Mouse (Mus musculus): ENCODE measurements around the gene C1ra. TPM values are rescaled to one million over a fixed set of nuclear protein-coding genes. Genes with fewer than 3 reads are reported as not detected.
"Not testable (repeated sequence)": the region's sequence is repeated elsewhere in the genome, so short reads cannot be mapped to it uniquely, and the experiment has no call there.

Gene C1ra
- total and polyA plus RNA-seq, 3 experiments = 0.05 TPM; not detected in 2

- Histone ChIP-seq H3K4me1 (ENCODE audit: insufficient read depth, low read depth, low read length) (no peaks in the 10 kb centered on the region), H3K9me3 (replicated peaks) (no peaks in the 10 kb centered on the region), H3K4me3 (ENCODE audit: low read depth, low read length) (no peak overlapping the region), H3K27me3 (ENCODE audit: insufficient read depth, low read length) (no peaks in the 10 kb centered on the region), H3K36me3 (replicated peaks) (no peaks in the 10 kb centered on the region)
- TF ChIP-seq GATA1 (IDR thresholded peaks at IDR 0.05; ENCODE audit: borderline replicate concordance, low read length) (no peak), TAL1 (conservative IDR thresholded peaks at IDR 0.05; ENCODE audit: low read depth, low read length) (no peak), GATA2 (IDR thresholded peaks at IDR 0.05; ENCODE audit: borderline replicate concordance, low read depth, low read length) (no peak), POLR2AphosphoS5 (IDR thresholded peaks at IDR 0.05; ENCODE audit: insufficient replicate concordance, low read depth, low read length) (no peak), CTCF (IDR thresholded peaks at IDR 0.05; ENCODE audit: low read depth, low read length) (no peak)
- DNase-seq (ENCODE audit: low spot score) (no peak), ATAC-seq (ENCODE audit: extremely low read depth, insufficient number of reproducible peaks, low FRiP score, poor library complexity, severe bottlenecking) (no peak)
These were observed 32.3 kb downstream of the C1ra start for GRCm38 (mm10) chr6:124544466-124544865.

DNA sequence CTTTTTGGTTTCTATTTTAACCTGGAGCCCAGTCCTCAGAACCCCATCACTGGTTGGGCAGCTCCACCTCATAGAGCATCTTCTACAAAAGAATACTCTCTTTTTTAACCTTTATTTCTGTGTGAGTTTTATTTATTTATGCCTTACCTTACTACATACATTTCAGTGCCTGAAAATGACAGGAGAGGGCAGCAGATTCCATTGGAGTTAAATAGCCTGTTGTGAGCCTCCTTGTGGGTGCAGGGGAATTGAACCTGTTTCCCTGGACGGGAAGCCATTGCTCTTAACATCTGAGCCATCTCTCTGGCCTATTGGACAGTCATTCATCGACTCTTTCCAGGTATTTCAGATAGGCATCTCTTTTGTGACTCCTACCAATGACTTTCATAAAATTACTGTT, 33.2 kb downstream of the C1ra start:
- H3K36me3 ChIP-seq (replicated peaks) = no peaks in the 10 kb centered on the region
- no peak for ATAC-seq (ENCODE audit: extremely low read depth, insufficient number of reproducible peaks, low FRiP score, poor library complexity, severe bottlenecking)
- H3K9me3 ChIP-seq (replicated peaks) = peaks cover 2% of the 10 kb centered on the region; the same call in 1 of the 2 replicates
- TF ChIP-seq POLR2AphosphoS5 (IDR thresholded peaks at IDR 0.05; ENCODE audit: insufficient replicate concordance, low read depth, low read length) (no peak), TAL1 (conservative IDR thresholded peaks at IDR 0.05; ENCODE audit: low read depth, low read length) (no peak), GATA1 (IDR thresholded peaks at IDR 0.05; ENCODE audit: borderline replicate concordance, low read length) (no peak), GATA2 (IDR thresholded peaks at IDR 0.05; ENCODE audit: borderline replicate concordance, low read depth, low read length) (no peak), CTCF (IDR thresholded peaks at IDR 0.05; ENCODE audit: low read depth, low read length) (no peak)
- H3K27me3 ChIP-seq (ENCODE audit: insufficient read depth, low read length) = no peaks in the 10 kb centered on the region
- no peak overlapping the region for H3K4me3 ChIP-seq (ENCODE audit: low read depth, low read length)
- no peak for DNase-seq (ENCODE audit: low spot score)
- H3K4me1 ChIP-seq (ENCODE audit: insufficient read depth, low read depth, low read length) = no peaks in the 10 kb centered on the region

DNA sequence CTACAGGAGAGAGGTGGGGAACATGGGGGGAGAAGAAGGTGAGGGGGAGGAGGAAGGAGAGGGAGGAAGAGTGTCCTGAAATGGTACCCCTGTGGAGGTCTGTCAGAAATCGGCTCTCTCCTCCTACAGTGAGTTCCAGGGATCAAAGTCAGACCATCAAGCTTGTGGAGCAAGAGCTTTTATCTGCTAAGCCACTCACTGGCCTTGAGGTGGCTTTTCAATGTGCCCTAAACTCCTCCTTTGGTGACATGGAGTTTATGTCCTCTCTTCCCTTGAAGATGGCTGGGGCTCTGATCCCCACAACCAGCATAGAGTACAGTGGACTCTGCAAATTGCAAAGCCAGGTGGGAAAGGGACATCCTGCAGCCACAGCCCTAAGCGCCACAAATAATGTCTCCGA, 35.8 kb downstream of the C1ra start:
- not testable (repeated sequence) for H3K4me3 ChIP-seq (ENCODE audit: low read depth, low read length); H3K9me3 ChIP-seq (replicated peaks); DNase-seq (ENCODE audit: low spot score); H3K27me3 ChIP-seq (ENCODE audit: insufficient read depth, low read length); ATAC-seq (ENCODE audit: extremely low read depth, insufficient number of reproducible peaks, low FRiP score, poor library complexity, severe bottlenecking); H3K4me1 ChIP-seq (ENCODE audit: insufficient read depth, low read depth, low read length); H3K36me3 ChIP-seq (replicated peaks)

GRCm38 (mm10) chr6:124549023-124549550, 36.9 kb downstream of the C1ra start:
- TF ChIP-seq TAL1 (conservative IDR thresholded peaks at IDR 0.05; ENCODE audit: low read depth, low read length) (no peak), GATA1 (IDR thresholded peaks at IDR 0.05; ENCODE audit: borderline replicate concordance, low read length) (no peak), POLR2AphosphoS5 (IDR thresholded peaks at IDR 0.05; ENCODE audit: insufficient replicate concordance, low read depth, low read length) (no peak), CTCF (IDR thresholded peaks at IDR 0.05; ENCODE audit: low read depth, low read length) (no peak), GATA2 (IDR thresholded peaks at IDR 0.05; ENCODE audit: borderline replicate concordance, low read depth, low read length) (no peak)
- Histone ChIP-seq H3K9me3 (replicated peaks) (peaks cover 4% of the 10 kb centered on the region; the same call in 1 of the 2 replicates), H3K4me3 (ENCODE audit: low read depth, low read length) (no peak overlapping the region), H3K27me3 (ENCODE audit: insufficient read depth, low read length) (peaks cover 4% of the 10 kb centered on the region; the same call in 1 of the 2 replicates), H3K4me1 (ENCODE audit: insufficient read depth, low read depth, low read length) (no peaks in the 10 kb centered on the region), H3K36me3 (replicated peaks) (no peaks in the 10 kb centered on the region)
- ATAC-seq (ENCODE audit: extremely low read depth, insufficient number of reproducible peaks, low FRiP score, poor library complexity, severe bottlenecking) (no peak), DNase-seq (ENCODE audit: low spot score) (no peak)

- H3K4me3 ChIP-seq (ENCODE audit: low read depth, low read length) = no peak overlapping the region
- H3K27me3 ChIP-seq (ENCODE audit: insufficient read depth, low read length) = peaks cover 6% of the 10 kb centered on the region; the same call in 1 of the 2 replicates
- no peak for DNase-seq (ENCODE audit: low spot score)
- TF ChIP-seq TAL1 (conservative IDR thresholded peaks at IDR 0.05; ENCODE audit: low read depth, low read length) (no peak), GATA2 (IDR thresholded peaks at IDR 0.05; ENCODE audit: borderline replicate concordance, low read depth, low read length) (no peak), POLR2AphosphoS5 (IDR thresholded peaks at IDR 0.05; ENCODE audit: insufficient replicate concordance, low read depth, low read length) (no peak), CTCF (IDR thresholded peaks at IDR 0.05; ENCODE audit: low read depth, low read length) (no peak), GATA1 (IDR thresholded peaks at IDR 0.05; ENCODE audit: borderline replicate concordance, low read length) (no peak)
- no peaks in the 10 kb centered on the region for H3K4me1 ChIP-seq (ENCODE audit: insufficient read depth, low read depth, low read length)
- no peak for ATAC-seq (ENCODE audit: extremely low read depth, insufficient number of reproducible peaks, low FRiP score, poor library complexity, severe bottlenecking)
- H3K36me3 ChIP-seq (replicated peaks) = no peaks in the 10 kb centered on the region
- peaks cover 4% of the 10 kb centered on the region; the same call in 1 of the 2 replicates for H3K9me3 ChIP-seq (replicated peaks)
These were observed 40.6 kb downstream of the C1ra start for GRCm38 (mm10) chr6:124552766-124553165.

- H3K9me3 ChIP-seq (replicated peaks); H3K36me3 ChIP-seq (replicated peaks); DNase-seq (ENCODE audit: low spot score); ATAC-seq (ENCODE audit: extremely low read depth, insufficient number of reproducible peaks, low FRiP score, poor library complexity, severe bottlenecking); H3K4me1 ChIP-seq (ENCODE audit: insufficient read depth, low read depth, low read length); H3K27me3 ChIP-seq (ENCODE audit: insufficient read depth, low read length); H3K4me3 ChIP-seq (ENCODE audit: low read depth, low read length): not testable (repeated sequence)
These were observed 43.8 kb downstream of the C1ra start for GRCm38 (mm10) chr6:124555956-124556355.

GRCm38 (mm10) chr6:124561156-124561555, 49.0 kb downstream of the C1ra start:
- not testable (repeated sequence) for DNase-seq (ENCODE audit: low spot score); H3K36me3 ChIP-seq (replicated peaks); H3K4me1 ChIP-seq (ENCODE audit: insufficient read depth, low read depth, low read length); H3K9me3 ChIP-seq (replicated peaks); H3K4me3 ChIP-seq (ENCODE audit: low read depth, low read length); ATAC-seq (ENCODE audit: extremely low read depth, insufficient number of reproducible peaks, low FRiP score, poor library complexity, severe bottlenecking); H3K27me3 ChIP-seq (ENCODE audit: insufficient read depth, low read length)

DNA sequence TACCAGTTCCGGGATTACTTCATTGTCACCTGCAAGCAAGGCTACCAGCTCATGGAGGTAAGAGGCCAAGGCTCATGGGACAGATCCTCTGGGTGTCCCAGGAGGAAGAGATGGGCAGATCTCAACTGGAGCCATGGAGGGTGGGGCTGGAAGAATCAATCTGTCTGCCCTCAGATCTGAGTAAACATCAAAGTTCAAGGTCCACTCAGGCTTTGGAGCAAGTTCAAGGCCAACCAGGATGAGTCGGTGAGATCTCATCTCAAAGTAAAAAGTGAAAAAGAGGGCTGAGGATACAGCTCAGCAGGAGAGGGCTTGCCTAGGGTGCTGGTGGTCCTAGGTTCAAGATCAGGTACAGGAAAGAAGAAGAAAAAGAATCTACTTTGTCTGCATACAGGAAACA, 49.4 kb downstream of the C1ra start:
- H3K4me1 ChIP-seq (ENCODE audit: insufficient read depth, low read depth, low read length); ATAC-seq (ENCODE audit: extremely low read depth, insufficient number of reproducible peaks, low FRiP score, poor library complexity, severe bottlenecking); DNase-seq (ENCODE audit: low spot score); H3K4me3 ChIP-seq (ENCODE audit: low read depth, low read length); H3K9me3 ChIP-seq (replicated peaks); H3K27me3 ChIP-seq (ENCODE audit: insufficient read depth, low read length); H3K36me3 ChIP-seq (replicated peaks): not testable (repeated sequence)
